Mouse (Mus musculus): Measurements from ENCODE around the gene Crb2.

Gene Crb2

GRCm38 (mm10) chr2:37766027-37766761, 9.9 kb upstream of the Crb2 start:
- DNase-seq (ENCODE audit: low spot score in 2 of 2) = no peak

GRCm38 (mm10) chr2:37767080-37767547, 8.9 kb upstream of the Crb2 start:
- DNase-seq (ENCODE audit: low spot score in 2 of 2) = no peak

- DNase-seq (ENCODE audit: low spot score in 2 of 2) = no peak
Observed at GRCm38 (mm10) chr2:37767739-37768138, 8.3 kb upstream of the Crb2 start.

GRCm38 (mm10) chr2:37768903-37769302, 7.1 kb upstream of the Crb2 start:
- peak; percentile 69 to 82 for DNase-seq (ENCODE audit: low spot score in 2 of 2)

- DNase-seq (ENCODE audit: low spot score in 2 of 2) = no peak
Observed at GRCm38 (mm10) chr2:37769793-37770192, 6.3 kb upstream of the Crb2 start.

GRCm38 (mm10) chr2:37771618-37772285, 4.3 kb upstream of the Crb2 start:
- DNase-seq (ENCODE audit: low spot score in 2 of 2) = peak; percentile 77 to 88

- no peak for DNase-seq (ENCODE audit: low spot score in 2 of 2)
Observed at GRCm38 (mm10) chr2:37774571-37774970, 1.5 kb upstream of the Crb2 start.

GRCm38 (mm10) chr2:37776611-37777411, 762 bp downstream of the Crb2 start:
- DNase-seq (ENCODE audit: low spot score in 2 of 2) = no peak

- DNase-seq (ENCODE audit: low spot score in 2 of 2) = no peak
Observed at GRCm38 (mm10) chr2:37777958-37778720, 2.1 kb downstream of the Crb2 start.

GRCm38 (mm10) chr2:37780270-37780929, 4.4 kb downstream of the Crb2 start:
- DNase-seq (ENCODE audit: low spot score in 2 of 2) = no peak

GRCm38 (mm10) chr2:37781421-37781820, 5.4 kb downstream of the Crb2 start:
- DNase-seq (ENCODE audit: low spot score in 2 of 2) = no peak

GRCm38 (mm10) chr2:37782002-37782401, 6.0 kb downstream of the Crb2 start:
- DNase-seq (ENCODE audit: low spot score in 2 of 2) = no peak

GRCm38 (mm10) chr2:37784473-37784872, 8.4 kb downstream of the Crb2 start:
- no peak for DNase-seq (ENCODE audit: low spot score in 2 of 2)

- DNase-seq (ENCODE audit: low spot score in 2 of 2) = no peak
Observed at GRCm38 (mm10) chr2:37786461-37786860, 10.4 kb downstream of the Crb2 start.

GRCm38 (mm10) chr2:37788176-37788962, 12.3 kb downstream of the Crb2 start:
- no peak for DNase-seq (ENCODE audit: low spot score in 2 of 2)

GRCm38 (mm10) chr2:37789029-37789428, 13.0 kb downstream of the Crb2 start:
- no peak for DNase-seq (ENCODE audit: low spot score in 2 of 2)

GRCm38 (mm10) chr2:37789995-37790394, 13.9 kb downstream of the Crb2 start:
- DNase-seq (ENCODE audit: low spot score in 2 of 2) = no peak

- no peak for DNase-seq (ENCODE audit: low spot score in 2 of 2)
Observed at GRCm38 (mm10) chr2:37790738-37791137, 14.7 kb downstream of the Crb2 start.

- no peak for DNase-seq (ENCODE audit: low spot score in 2 of 2)
Observed at GRCm38 (mm10) chr2:37791340-37791739, 15.3 kb downstream of the Crb2 start.

- no peak for DNase-seq (ENCODE audit: low spot score in 2 of 2)
Observed at GRCm38 (mm10) chr2:37796021-37796420, 20.0 kb downstream of the Crb2 start.
